Mouse (Mus musculus) myocyte (in vitro differentiated cells): ENCODE results near the gene Clec10a.

Experiments
- CEBPB ChIP-seq: IDR thresholded peaks from 2 replicates; pipeline ENCODE4 v1.6.1; 2011; ENCODE audit warnings: mild to moderate bottlenecking, moderate library complexity; ENCODE audit not compliant: poor library complexity, insufficient read depth, severe bottlenecking
- MYOG ChIP-seq, 3 experiments: IDR thresholded peaks; one replicate each; pipeline ENCODE4 v1.6.1; 2011; ENCODE audit warnings: control low read depth in 2 of 3, low read depth in 2 of 3, mild to moderate bottlenecking in 2 of 3; ENCODE audit not compliant: insufficient read length in 2 of 3, control insufficient read depth in 1 of 3, insufficient read depth in 1 of 3

- no peak for TF ChIP-seq MYOG (IDR thresholded peaks at IDR 0.05; ENCODE audit: control insufficient read depth in 1 of 3, insufficient read depth in 1 of 3, insufficient read length in 2 of 3, low read depth in 2 of 3)
- TF ChIP-seq CEBPB: no peak
Observed at GRCm38 (mm10) chr11:70216103-70216502, 60.1 kb downstream of the Clec10a start.
